Mouse (Mus musculus) liver, embryonic 16.5 days (tissue): ENCODE measurements around the gene Mfsd12. TPM values are rescaled to one million over a fixed set of nuclear protein-coding genes. Genes with fewer than 3 reads are reported as not detected.

Experiments used
- ATAC-seq: fragments of 200-750 bp; cut with Nextera tagmentation; 2 replicates; pipeline ENCODE4 v1.8.0; 2017; ENCODE audit warnings: low read depth, mild to moderate bottlenecking, moderate number of reproducible peaks, moderate library complexity
- H3K27ac ChIP-seq: fragments of 300-500 bp; sonication (generic); 2 replicates; pipeline ENCODE4 v1.5.1; 2014; ENCODE audit warnings: mild to moderate bottlenecking, low read length
- H3K27me3 ChIP-seq: fragments of 300-500 bp; sonication (generic); 2 replicates; pipeline ENCODE4 v1.6.1; 2014; ENCODE audit warnings: low read depth, low read length, mixed read lengths; ENCODE audit not compliant: control insufficient read depth, insufficient read depth
- H3K36me3 ChIP-seq: fragments of 300-500 bp; sonication (generic); 2 replicates; pipeline ENCODE4 v1.6.1; 2014; ENCODE audit warnings: mild to moderate bottlenecking; ENCODE audit not compliant: control insufficient read depth, insufficient read depth
- H3K4me1 ChIP-seq: fragments of 300-500 bp; sonication (generic); 2 replicates; pipeline ENCODE4 v1.6.1; 2014; ENCODE audit warnings: low read depth, low read length, mixed read lengths; ENCODE audit not compliant: control insufficient read depth
- H3K4me2 ChIP-seq: fragments of 300-500 bp; sonication (generic); 2 replicates; pipeline ENCODE4 v1.6.1; 2014; ENCODE audit warnings: low read depth, low read length, mixed read lengths
- H3K4me3 ChIP-seq: fragments of 300-500 bp; sonication (generic); 2 replicates; pipeline ENCODE4 v1.5.1; 2014; ENCODE audit warnings: low read depth, mild to moderate bottlenecking, low read length
- H3K9ac ChIP-seq: fragments of 300-500 bp; sonication (generic); 2 replicates; pipeline ENCODE4 v1.6.1; 2014; ENCODE audit warnings: low read depth, low read length
- H3K9me3 ChIP-seq: fragments of 300-500 bp; sonication (generic); replicated peaks from 2 replicates; pipeline ENCODE4 v1.6.1; 2016; ENCODE audit warnings: low read length; ENCODE audit not compliant: control insufficient read depth
- WGBS: fragments of 180-500 bp; shearing (Covaris S2); extraction: QIAGEN DNeasy Blood & Tissue Kit; methylation state at CpG from one replicate; pipeline ENCODE4 v1.1.7; 2014; ENCODE audit not compliant: insufficient replicate concordance; 5-methylcytosine and 5-hydroxymethylcytosine counted together
- polyA plus RNA-seq: library from polyadenylated mRNA; unstranded; fragments of >200 nt; fragmentation: Nextera tagmentation; extraction: Ambion mirVana; gene quantifications from 2 replicates; pipeline ENCODE4 v1.2.1, GENCODE M21; 2015

Mfsd12 gene
- polyA plus RNA-seq, 1 experiment from 2014 or later = 11.9 TPM

DNA sequence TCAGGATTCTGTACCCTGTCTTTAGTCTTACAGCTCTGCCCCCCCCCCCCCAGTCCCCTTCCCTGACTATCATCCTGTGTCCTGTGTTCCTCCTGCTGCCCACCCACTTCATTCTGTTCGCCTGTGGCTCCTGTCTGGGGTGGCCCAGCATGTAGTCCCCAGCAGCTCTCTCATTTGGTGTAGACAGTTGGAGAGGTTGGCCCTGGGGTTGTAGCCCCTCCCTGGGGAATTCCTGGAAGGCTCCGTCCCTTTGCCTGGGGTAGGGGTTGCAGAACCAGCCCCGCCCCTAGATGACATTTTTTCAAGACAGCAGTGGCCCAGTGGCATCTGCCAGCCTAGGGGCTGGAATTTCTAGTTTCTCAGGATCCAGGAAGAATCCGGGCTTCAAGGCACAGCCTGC lies 918 bp downstream of the Mfsd12 start:
- peak overlapping the region; percentile 92 for H3K4me2 ChIP-seq
- no peak for ATAC-seq
- peaks cover 68% of the 10 kb centered on the region for H3K4me1 ChIP-seq
- H3K27ac ChIP-seq = peak overlapping the region; percentile 84
- WGBS = 20% methylated on average over 4 of the region's 4 CpGs
- H3K9ac ChIP-seq = peak overlapping the region; percentile 97
- no peaks in the 10 kb centered on the region for H3K9me3 ChIP-seq
- H3K27me3 ChIP-seq = no peaks in the 10 kb centered on the region
- peak overlapping the region; percentile 87 for H3K4me3 ChIP-seq
- H3K36me3 ChIP-seq = peaks cover 5% of the 10 kb centered on the region; the same call in 1 of the 2 replicates

DNA sequence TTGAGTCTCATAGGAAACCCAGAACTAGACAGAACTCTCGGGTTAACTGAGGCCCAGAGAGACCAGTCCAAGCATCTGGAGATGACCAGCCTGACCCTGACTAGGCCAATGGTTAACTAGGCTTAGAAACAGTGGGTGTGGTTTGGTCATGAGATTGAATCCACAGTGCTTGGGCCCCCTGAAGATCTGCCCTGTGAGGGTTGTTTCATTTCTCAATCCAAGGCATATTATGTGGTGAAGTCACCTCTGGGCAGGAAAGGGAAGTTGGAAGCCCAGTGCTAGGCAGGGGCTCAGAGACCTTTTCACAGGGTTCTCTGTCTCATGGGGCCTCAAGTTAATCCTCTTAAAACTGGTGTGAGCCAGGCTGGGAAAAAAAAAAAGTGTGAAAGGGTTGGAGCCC lies 1.6 kb downstream of the Mfsd12 start:
- 21% methylated on average over 1 of the region's 1 CpGs for WGBS
- Histone ChIP-seq H3K9ac (peak overlapping the region; percentile 97), H3K4me3 (peak overlapping the region; percentile 87), H3K36me3 (peaks cover 5% of the 10 kb centered on the region; the same call in 1 of the 2 replicates), H3K9me3 (no peaks in the 10 kb centered on the region), H3K4me1 (peaks cover 74% of the 10 kb centered on the region), H3K4me2 (peak overlapping the region; percentile 92), H3K27me3 (no peaks in the 10 kb centered on the region), H3K27ac (peak overlapping the region; percentile 84)
- ATAC-seq = no peak

DNA sequence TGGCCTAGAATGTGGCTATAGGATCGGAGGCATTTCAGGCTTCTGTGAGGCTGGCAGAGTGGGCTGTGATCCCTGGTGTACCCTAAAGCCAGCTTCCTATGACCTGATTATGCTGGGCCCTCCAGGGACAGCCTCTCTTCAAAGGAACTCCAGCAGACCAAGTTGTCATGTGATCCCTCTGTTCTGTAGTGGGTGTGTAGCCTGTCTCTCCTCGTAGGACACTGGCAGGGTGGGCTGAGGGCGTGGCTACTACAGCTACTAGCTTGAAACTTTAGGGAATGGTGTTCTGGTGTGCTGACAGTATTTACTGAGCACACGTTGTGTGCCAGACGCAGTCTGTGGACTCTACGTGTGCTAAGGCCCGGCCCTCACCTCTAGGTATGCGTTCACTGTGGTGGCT lies 3.4 kb downstream of the Mfsd12 start:
- peak overlapping the region; percentile 84 for H3K27ac ChIP-seq
- peaks cover 89% of the 10 kb centered on the region for H3K4me1 ChIP-seq
- H3K36me3 ChIP-seq = peaks cover 9% of the 10 kb centered on the region
- no peak overlapping the region for H3K4me3 ChIP-seq
- WGBS = 65% methylated on average over 8 of the region's 8 CpGs
- peak overlapping the region; percentile 21; the same call in 1 of the 2 replicates for H3K4me2 ChIP-seq
- H3K27me3 ChIP-seq = no peaks in the 10 kb centered on the region
- H3K9ac ChIP-seq = peak overlapping the region; percentile 43; the same call in 1 of the 2 replicates
- H3K9me3 ChIP-seq = no peaks in the 10 kb centered on the region
- no peak for ATAC-seq

DNA sequence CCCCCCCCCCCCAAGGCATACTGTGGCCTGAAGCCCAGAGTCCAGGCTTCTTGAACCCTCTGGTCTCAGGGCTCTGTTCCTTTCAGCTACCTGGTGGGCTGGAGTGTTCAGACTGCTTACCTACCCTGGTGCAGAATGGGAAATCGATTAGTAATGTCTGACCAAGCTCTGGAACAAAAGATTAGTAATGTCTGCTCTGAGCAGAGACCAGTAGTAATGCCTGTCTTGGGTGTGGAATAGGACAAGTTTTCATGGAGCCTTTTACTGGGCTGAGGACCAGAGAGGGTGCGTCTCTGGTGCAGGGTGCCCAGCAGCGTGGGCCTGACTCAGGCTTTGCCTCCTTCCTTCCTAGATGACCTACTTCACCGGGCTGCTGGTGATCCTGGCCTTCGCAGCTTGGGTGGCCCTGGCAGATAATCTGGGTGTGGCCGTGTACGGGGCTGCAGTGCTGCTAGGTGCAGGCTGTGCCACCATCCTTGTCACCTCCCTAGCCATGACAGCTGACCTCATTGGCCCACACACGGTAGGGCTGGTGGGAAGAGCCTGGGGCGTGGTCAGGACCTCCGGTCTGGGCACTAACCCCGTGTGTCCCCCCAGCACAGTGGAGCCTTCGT lies 5.2 kb downstream of the Mfsd12 start:
- Histone ChIP-seq H3K9me3 (no peaks in the 10 kb centered on the region), H3K4me3 (peak overlapping the region; percentile 22; the same call in 1 of the 2 replicates), H3K4me1 (peaks cover 90% of the 10 kb centered on the region), H3K9ac (peak overlapping the region; percentile 47), H3K27ac (peak overlapping the region; percentile 84), H3K4me2 (peak overlapping the region; percentile 55), H3K36me3 (peaks cover 26% of the 10 kb centered on the region), H3K27me3 (no peaks in the 10 kb centered on the region)
- WGBS = 22% methylated on average over 12 of the region's 12 CpGs
- peak; percentile 85 for ATAC-seq

DNA sequence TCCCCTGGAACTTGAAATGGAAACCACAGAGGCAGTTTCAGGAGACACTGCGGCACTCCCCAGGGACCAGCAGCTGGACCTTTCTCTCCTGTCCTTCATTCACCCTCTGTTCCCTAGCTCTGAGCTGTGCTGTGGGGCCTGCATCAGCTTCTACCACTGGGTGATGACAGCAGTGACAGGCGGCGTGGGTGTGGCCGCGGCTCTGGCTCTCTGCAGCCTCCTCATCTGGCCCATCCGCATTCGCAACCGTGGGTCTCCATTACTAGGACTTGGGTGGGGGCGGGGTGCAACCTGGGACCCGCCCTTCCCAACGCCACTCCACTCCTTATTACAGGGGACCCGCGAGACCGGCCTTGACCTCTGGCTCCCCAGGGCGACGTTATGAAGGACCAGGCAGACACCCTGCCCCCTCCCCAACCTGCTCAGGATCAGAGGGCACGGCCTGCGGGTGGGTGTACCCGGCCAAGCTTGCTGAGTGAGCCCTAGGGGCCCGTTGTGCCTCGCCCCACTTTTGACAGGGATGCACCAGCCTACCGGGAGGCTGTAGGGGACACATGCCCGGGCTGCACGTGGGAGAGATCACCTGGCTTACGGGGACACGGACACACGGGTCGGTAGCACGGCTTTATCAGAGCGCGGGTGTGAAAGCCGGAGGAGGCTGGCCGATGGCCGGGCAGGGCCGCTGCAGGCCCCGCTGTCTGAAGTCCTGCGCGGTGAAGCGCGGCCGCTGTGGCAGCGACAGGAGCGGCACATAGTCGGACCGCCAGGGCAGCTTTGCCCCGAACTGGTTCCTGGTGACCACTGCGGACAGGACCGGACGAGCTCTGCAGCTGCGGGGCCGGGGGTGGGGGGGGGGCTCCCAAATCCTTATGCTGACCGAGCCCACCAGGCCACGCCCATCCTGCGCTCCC lies 6.4 kb downstream of the Mfsd12 start:
- Histone ChIP-seq H3K4me1 (peaks cover 85% of the 10 kb centered on the region), H3K4me2 (peak overlapping the region; percentile 55; the same call in 1 of the 2 replicates), H3K27me3 (no peaks in the 10 kb centered on the region), H3K9ac (peak overlapping the region; percentile 47), H3K4me3 (no peak overlapping the region), H3K27ac (peak overlapping the region; percentile 84), H3K36me3 (peaks cover 38% of the 10 kb centered on the region), H3K9me3 (no peaks in the 10 kb centered on the region)
- ATAC-seq = no peak
- WGBS = 62% methylated on average over 54 of the region's 54 CpGs

DNA sequence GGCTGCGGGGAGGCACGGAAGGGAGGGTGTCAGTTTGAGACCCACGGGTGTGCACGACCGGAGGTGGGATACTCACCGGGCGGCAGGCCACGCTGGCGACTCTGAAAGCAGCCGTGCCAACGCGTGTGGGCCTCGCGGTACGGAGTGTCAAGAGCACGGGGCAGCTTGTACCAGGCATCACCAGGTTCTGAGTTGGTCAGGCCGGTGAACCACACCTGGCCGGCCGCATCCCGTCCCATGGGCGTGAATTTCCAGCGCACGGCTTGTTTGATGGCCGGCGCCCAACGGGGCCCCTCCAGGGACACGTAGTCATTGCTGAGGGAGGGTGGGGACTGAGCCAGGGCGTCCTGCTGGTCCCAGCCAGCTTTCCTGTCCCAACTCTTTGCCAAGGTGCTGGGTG lies 7.4 kb downstream of the Mfsd12 start:
- H3K4me2 ChIP-seq = no peak overlapping the region
- no peak for ATAC-seq
- peak overlapping the region; percentile 78 for H3K27ac ChIP-seq
- H3K4me1 ChIP-seq = peaks cover 75% of the 10 kb centered on the region
- no peaks in the 10 kb centered on the region for H3K27me3 ChIP-seq
- WGBS = 58% methylated on average over 28 of the region's 28 CpGs
- H3K9ac ChIP-seq = peak overlapping the region; percentile 15; the same call in 1 of the 2 replicates
- H3K36me3 ChIP-seq = peaks cover 48% of the 10 kb centered on the region
- H3K9me3 ChIP-seq = no peaks in the 10 kb centered on the region
- no peak overlapping the region for H3K4me3 ChIP-seq

DNA sequence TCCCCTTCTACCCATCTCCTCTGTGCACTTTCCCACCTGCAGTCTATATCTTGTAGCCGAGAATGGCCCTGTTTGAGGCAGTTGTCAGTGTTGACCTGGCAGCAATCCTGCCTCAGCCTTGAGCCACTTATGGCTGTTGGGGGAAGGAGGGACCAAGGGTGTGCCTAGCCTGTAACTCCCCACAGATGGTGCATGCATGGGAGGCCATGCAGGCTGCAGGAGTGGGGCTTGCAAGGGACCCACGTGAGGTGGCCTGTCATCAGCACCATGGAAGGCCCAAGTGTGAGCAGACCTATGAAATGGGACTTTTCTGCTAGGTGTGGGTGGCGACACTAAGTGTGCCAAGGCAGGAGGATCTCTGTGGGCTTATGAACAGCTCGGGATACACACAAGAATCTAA lies 7.8 kb downstream of the Mfsd12 start:
- Histone ChIP-seq H3K4me1 (peaks cover 71% of the 10 kb centered on the region), H3K27me3 (no peaks in the 10 kb centered on the region), H3K4me3 (no peak overlapping the region), H3K36me3 (peaks cover 52% of the 10 kb centered on the region), H3K9me3 (no peaks in the 10 kb centered on the region), H3K4me2 (no peak overlapping the region), H3K9ac (peak overlapping the region; percentile 15; the same call in 1 of the 2 replicates), H3K27ac (peak overlapping the region; percentile 78)
- ATAC-seq = no peak
- WGBS = 42% methylated on average over 4 of the region's 4 CpGs

DNA sequence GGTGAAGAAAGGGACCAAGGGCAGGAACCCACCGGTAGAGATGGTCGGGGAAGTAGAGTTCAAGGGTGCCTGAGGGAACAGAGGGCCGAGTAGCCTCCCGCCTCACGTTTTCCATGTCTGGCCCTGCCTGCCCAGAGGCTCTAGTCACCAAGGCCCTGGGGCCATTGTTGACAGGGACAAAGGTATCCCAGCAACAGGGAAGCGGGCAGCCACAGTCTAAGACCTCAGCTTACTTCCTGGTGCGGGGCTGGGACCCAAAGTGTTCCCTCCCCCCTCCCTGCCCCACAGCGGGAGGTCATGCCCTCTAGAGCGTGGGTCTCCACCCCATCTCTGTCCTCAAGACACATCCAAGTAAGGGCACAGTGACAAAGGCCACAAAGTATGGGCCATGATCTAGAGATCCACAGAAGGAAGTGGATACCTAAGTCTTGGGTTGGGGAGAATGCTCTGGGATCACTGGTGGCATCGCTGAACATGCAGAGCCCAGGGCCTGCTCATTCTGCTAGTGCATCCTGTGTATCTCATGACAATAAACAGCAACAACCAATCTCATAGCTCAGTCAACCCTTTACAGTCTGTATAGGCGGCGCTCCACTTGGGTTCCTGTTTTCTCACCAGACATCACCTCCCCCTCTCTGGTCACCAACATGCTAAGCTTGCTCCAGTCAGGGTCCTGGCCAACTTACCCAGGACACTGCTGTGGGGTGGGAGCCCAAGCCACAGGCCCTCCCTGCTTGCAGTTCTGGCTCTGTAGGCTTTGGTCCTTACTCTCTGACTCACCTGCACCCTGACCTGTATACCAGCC lies 8.6 kb downstream of the Mfsd12 start, which contains the start of gene 4930404N11Rik:
TSS of gene 4930404N11Rik (minus strand) at position 145 of the 805 bp plus-strand sequence.
- Histone ChIP-seq H3K9ac (peak within 1 kb of the TSS; percentile 15; the same call in 1 of the 2 replicates), H3K4me1 (peaks cover 63% of the 10 kb centered on the region), H3K4me2 (no peak within 1 kb of the TSS), H3K27ac (peak within 1 kb of the TSS; percentile 78), H3K4me3 (no peak within 1 kb of the TSS), H3K36me3 (peaks cover 59% of the 10 kb centered on the region), H3K9me3 (no peaks in the 10 kb centered on the region), H3K27me3 (no peaks in the 10 kb centered on the region)
- peak; percentile 0; the same call in 1 of the 2 replicates for ATAC-seq
- 29% methylated on average over 12 of the region's 12 CpGs for WGBS
